Mouse (Mus musculus): ENCODE measurements at regions not wholly inside any gene's neighbourhood (a gene's known extent, or its start where the extent isn't known, plus 50 kb on each side); places are given as distances from the start of the nearest gene placed in this dataset.

GRCm38 (mm10) chr15:13706276-13706675 is 532.8 kb upstream of the Cdh6 start:
- TF ChIP-seq EP300 (IDR thresholded peaks at IDR 0.05; ENCODE audit: low read depth in 1 of 2, low read length in 2 of 2) (no peak), CTCF (IDR thresholded peaks at IDR 0.05 in 2 of 3, conservative IDR thresholded peaks at IDR 0.05 in 1 of 3; ENCODE audit: control insufficient read depth in 1 of 3, insufficient read depth in 1 of 3, low read depth in 2 of 3, low read length in 3 of 3, poor library complexity in 1 of 3, severe bottlenecking in 1 of 3) (no peak), GATA1 (IDR thresholded peaks at IDR 0.05; ENCODE audit: low read depth, low read length) (no peak), NRF1 (IDR thresholded peaks at IDR 0.05; ENCODE audit: insufficient read depth, low read depth, low read length, poor library complexity, severe bottlenecking) (no peak)

Measured in MEL (cell line).